Mouse (Mus musculus) brain, embryonic 14.5 days (tissue): ENCODE data around the gene Ncdn.

Experiments
- CTCF ChIP-seq: fragments of 200-500 bp; IDR thresholded peaks from 2 replicates; pipeline ENCODE4 v1.5.1; 2012; ENCODE audit warnings: inconsistent platforms, mild to moderate bottlenecking, moderate library complexity, borderline replicate concordance; ENCODE audit not compliant: insufficient read depth, insufficient read length; ENCODE audit errors: extremely low read depth
- POLR2A ChIP-seq: fragments of 200-500 bp; IDR thresholded peaks from 2 replicates; pipeline ENCODE4 v1.6.1; 2012; ENCODE audit warnings: mild to moderate bottlenecking, inconsistent platforms, borderline replicate concordance; ENCODE audit not compliant: poor library complexity, insufficient read depth, insufficient read length, severe bottlenecking; ENCODE audit errors: extremely low read depth

- no peak for TF ChIP-seq POLR2A
- TF ChIP-seq CTCF = no peak
Observed at GRCm38 (mm10) chr4:126736001-126736414, 17.2 kb downstream of the Ncdn start, which contains the start of gene Tfap2e.
